Mouse (Mus musculus) liver, adult 2 months (tissue): ENCODE data around the gene Fancd2os. TPM values are rescaled to one million over a fixed set of nuclear protein-coding genes. Genes with fewer than 3 reads are reported as not detected.

Source experiments
- DNase-seq: peaks from one replicate; pipeline ENCODE4 v3.0.0-alpha.2; 2011; ENCODE audit warnings: low read depth, low spot score; ENCODE audit errors: extremely low read depth
- H3K27ac ChIP-seq: fragments of 200-500 bp; replicated peaks from 2 replicates; pipeline ENCODE4 v1.5.1; 2012; ENCODE audit warnings: low read depth, mild to moderate bottlenecking, control low read depth, inconsistent platforms, low read length; ENCODE audit not compliant: insufficient read depth
- H3K27me3 ChIP-seq: fragments of 200-500 bp; 2 replicates; pipeline ENCODE4 v1.6.1; 2012; ENCODE audit warnings: mild to moderate bottlenecking, moderate library complexity, low read length, inconsistent platforms; ENCODE audit not compliant: control insufficient read depth, insufficient read depth
- H3K36me3 ChIP-seq: fragments of 200-500 bp; 2 replicates; pipeline ENCODE4 v1.6.1; 2012; ENCODE audit warnings: low read length, inconsistent platforms; ENCODE audit not compliant: control insufficient read depth, insufficient read depth
- H3K4me1 ChIP-seq: fragments of 200-500 bp; 2 replicates; pipeline ENCODE4 v1.6.1; 2011; ENCODE audit warnings: low read length; ENCODE audit not compliant: control insufficient read depth, insufficient read depth
- H3K4me3 ChIP-seq: fragments of 200-500 bp; 2 replicates; pipeline ENCODE4 v1.5.1; 2011; ENCODE audit warnings: low read depth, mild to moderate bottlenecking, control low read depth, low read length, moderate library complexity; ENCODE audit not compliant: insufficient read depth
- H3K79me2 ChIP-seq: fragments of 200-500 bp; 2 replicates; pipeline ENCODE4 v1.6.1; 2012; ENCODE audit warnings: inconsistent platforms, mild to moderate bottlenecking, low read length, moderate library complexity; ENCODE audit not compliant: control insufficient read depth, insufficient read depth
- H3K9ac ChIP-seq: fragments of 200-500 bp; 2 replicates; pipeline ENCODE4 v1.6.1; 2012; ENCODE audit warnings: low read depth, mild to moderate bottlenecking, control low read depth, inconsistent platforms, low read length
- CTCF ChIP-seq: fragments of 200-500 bp; IDR thresholded peaks from 2 replicates; pipeline ENCODE4 v1.5.1; 2011; ENCODE audit warnings: low read depth, low read length, control low read depth
- POLR2A ChIP-seq: fragments of 200-500 bp; IDR thresholded peaks from 2 replicates; pipeline ENCODE4 v1.6.1; 2011; ENCODE audit warnings: low read length, control low read depth; ENCODE audit not compliant: insufficient read depth; ENCODE audit errors: extremely low read depth
- WGBS: fragments of 180-500 bp; shearing (Covaris S2); methylation state at CpG from one replicate; pipeline ENCODE4 v1.1.7; 2018; 5-methylcytosine and 5-hydroxymethylcytosine counted together
- polyA plus RNA-seq: library from polyadenylated mRNA; depleted of rRNA; stranded (reverse); fragments of >200 nt; gene quantifications from 2 replicates; pipeline ENCODE4 v1.2.3, GENCODE M21; 2012; rRNA removed
- total RNA-seq: library from RNA; depleted of rRNA; stranded (reverse); fragments of >200 nt; gene quantifications from 2 replicates; pipeline ENCODE4 v1.2.3, GENCODE M21; 2014; rRNA removed

The Fancd2os gene
- total RNA-seq (not detected in 2 replicates), polyA plus RNA-seq (not detected in 2 replicates)

DNA sequence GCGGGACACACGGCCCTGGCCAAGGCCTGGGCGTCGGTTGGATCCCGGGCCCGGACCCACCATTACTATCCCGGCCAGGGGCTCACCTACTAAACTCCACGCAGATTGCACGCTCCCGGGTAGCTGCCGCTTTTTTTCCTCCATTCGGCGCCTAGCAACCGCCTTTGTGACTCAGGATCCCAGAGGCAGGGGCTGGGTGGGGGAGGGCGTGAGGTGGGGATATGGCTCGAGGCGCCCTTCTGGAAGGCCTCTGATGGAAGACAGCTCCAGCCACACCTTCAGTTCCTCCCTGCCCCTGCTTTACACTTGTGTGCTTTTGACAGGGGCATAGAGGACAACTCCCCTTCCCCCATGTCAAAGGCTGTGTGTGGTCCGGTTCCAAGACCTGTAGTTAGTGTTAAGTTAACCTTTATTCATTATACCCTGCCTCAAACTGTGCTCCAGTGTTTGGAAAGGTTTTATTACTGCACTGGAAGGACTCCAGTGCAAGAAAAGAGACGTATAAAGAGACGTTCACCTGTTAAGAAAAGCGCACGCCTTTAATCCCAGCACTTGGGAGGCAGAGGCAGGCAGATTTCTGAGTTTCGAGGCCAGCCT is at the start of gene Fancd2os:
Gene Fancd2os (minus strand): TSS at position 173 of the 597 bp plus-strand sequence.
- H3K27ac ChIP-seq = no peak within 1 kb of the TSS

DNA sequence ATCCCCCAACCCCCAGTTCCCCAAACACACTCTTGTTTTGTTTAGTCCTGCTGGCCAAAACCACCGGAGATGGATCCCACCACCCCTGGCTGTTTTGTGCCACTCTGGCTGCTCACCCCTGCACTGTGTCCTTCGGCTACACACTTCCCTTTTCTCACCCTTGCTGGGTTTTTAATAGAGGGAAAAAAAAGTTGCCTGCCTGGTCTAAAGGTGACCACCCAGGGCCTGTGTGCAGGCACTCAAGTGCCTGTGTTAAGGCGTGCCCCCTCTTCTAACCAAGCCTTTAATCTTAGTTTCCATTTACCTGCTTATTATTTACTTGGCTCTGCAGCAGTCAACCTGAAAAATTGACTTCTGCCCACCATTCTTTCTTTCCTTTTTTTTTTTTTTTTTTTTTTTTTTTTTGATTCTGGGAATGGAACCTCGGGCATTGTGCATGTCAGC is 49.7 kb upstream of the Fancd2os start:
- Histone ChIP-seq H3K79me2 (peaks cover 39% of the 10 kb centered on the region; the same call in 1 of the 2 replicates), H3K27me3 (no peaks in the 10 kb centered on the region), H3K27ac (peak overlapping the region; percentile 68), H3K4me1 (peaks cover 30% of the 10 kb centered on the region), H3K4me3 (no peak overlapping the region), H3K9ac (no peak overlapping the region), H3K36me3 (peaks cover 12% of the 10 kb centered on the region; the same call in 1 of the 2 replicates)
- no peak for TF ChIP-seq POLR2A
- no peak for TF ChIP-seq CTCF
- WGBS = 76% methylated on average over 4 of the region's 4 CpGs
- no peak for DNase-seq

More for the DNA sequence above, at the start of gene Fancd2os:
- Histone ChIP-seq H3K36me3 (no peaks in the 10 kb centered on the region), H3K27me3 (no peaks in the 10 kb centered on the region), H3K4me3 (no peak within 1 kb of the TSS), H3K9ac (no peak within 1 kb of the TSS), H3K4me1 (peaks cover 4% of the 10 kb centered on the region; the same call in 1 of the 2 replicates), H3K79me2 (peaks cover 8% of the 10 kb centered on the region; the same call in 1 of the 2 replicates)
- WGBS = 76% methylated on average over 23 of the region's 23 CpGs
- TF ChIP-seq CTCF (no peak), POLR2A (no peak)
- DNase-seq = no peak

GRCm38 (mm10) chr6:113649346-113650196 is 49.1 kb upstream of the Fancd2os start:
- TF ChIP-seq POLR2A (no peak), CTCF (no peak)
- H3K9ac ChIP-seq = no peak overlapping the region
- peaks cover 37% of the 10 kb centered on the region; the same call in 1 of the 2 replicates for H3K79me2 ChIP-seq
- no peaks in the 10 kb centered on the region for H3K27me3 ChIP-seq
- H3K36me3 ChIP-seq = peaks cover 12% of the 10 kb centered on the region; the same call in 1 of the 2 replicates
- peak overlapping the region; percentile 69 for H3K27ac ChIP-seq
- H3K4me1 ChIP-seq = peaks cover 31% of the 10 kb centered on the region
- WGBS = 29% methylated on average over 7 of the region's 7 CpGs
- no peak overlapping the region for H3K4me3 ChIP-seq
- peak; percentile 94 for DNase-seq

DNA sequence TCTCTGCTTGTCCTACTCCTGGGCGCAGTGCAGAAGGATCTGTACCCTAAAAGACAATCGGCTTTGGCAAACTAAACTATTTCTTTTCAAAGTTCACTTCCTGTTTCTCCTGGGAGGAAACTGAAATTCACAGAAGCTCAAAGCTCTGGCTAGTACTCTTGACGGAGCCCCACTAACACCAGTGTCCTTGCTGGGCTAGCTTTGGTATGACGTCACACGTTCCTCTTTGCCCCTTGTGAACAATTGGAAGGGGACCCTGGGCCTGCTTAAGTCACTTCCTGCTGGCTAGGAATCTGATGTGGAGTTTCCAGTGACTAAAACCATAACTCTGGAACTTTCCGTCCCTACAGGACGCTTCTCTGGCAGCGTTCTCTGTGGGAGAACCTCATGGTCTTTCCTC is 44.3 kb upstream of the Fancd2os start:
- WGBS = 35% methylated on average over 8 of the region's 8 CpGs
- peaks cover 48% of the 10 kb centered on the region for H3K4me1 ChIP-seq
- DNase-seq = peak; percentile 65

GRCm38 (mm10) chr6:113643967-113644366 is 43.5 kb upstream of the Fancd2os start:
- H3K36me3 ChIP-seq = peaks cover 10% of the 10 kb centered on the region; the same call in 1 of the 2 replicates
- peaks cover 49% of the 10 kb centered on the region for H3K4me1 ChIP-seq
- 14% methylated on average over 2 of the region's 2 CpGs for WGBS
- H3K27me3 ChIP-seq = no peaks in the 10 kb centered on the region
- peak overlapping the region; percentile 45 for H3K27ac ChIP-seq
- H3K4me3 ChIP-seq = no peak overlapping the region
- TF ChIP-seq POLR2A (no peak), CTCF (no peak)
- peak; percentile 51 for DNase-seq
- peaks cover 46% of the 10 kb centered on the region; the same call in 1 of the 2 replicates for H3K79me2 ChIP-seq
- no peak overlapping the region for H3K9ac ChIP-seq

More for the DNA sequence above, 44.3 kb upstream of the Fancd2os start:
- Histone ChIP-seq H3K9ac (no peak overlapping the region; the same call in 1 of the 2 replicates), H3K79me2 (peaks cover 41% of the 10 kb centered on the region; the same call in 1 of the 2 replicates), H3K27ac (peak overlapping the region; percentile 45), H3K36me3 (peaks cover 10% of the 10 kb centered on the region; the same call in 1 of the 2 replicates), H3K27me3 (no peaks in the 10 kb centered on the region), H3K4me3 (no peak overlapping the region)
- no peak for TF ChIP-seq CTCF
- no peak for TF ChIP-seq POLR2A
